In the genomic region with DNA sequence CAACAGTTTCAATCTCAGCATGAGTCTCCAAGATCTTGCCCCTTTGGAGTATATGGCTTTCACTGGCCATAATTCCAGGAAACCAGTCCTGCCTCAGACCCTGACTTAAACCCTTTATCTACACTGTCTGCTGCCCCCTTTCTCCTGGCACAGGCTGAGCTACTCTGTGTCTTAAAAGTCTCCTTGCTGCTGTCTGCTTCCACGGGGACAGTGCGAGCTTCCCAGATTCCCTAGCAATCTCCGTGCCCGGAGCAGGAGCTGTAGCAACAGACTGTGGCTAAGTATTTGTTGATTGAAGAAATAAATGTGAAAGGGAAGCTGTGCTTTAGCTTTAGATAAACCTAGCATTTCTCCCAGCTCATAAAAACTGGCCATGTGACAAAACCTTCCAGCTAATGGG, we compare ENCODE assay signal across 14 mouse cellular contexts.
DNase-seq lines count a peak whose midpoint lies in the region; ATAC-seq lines count a peak whose summit lies in the region.
"Had no signal": no experiment of that assay in that cellular context is flagged by ENCODE, and none has a peak within 500 bp of the region (broad histone marks: within the 10 kb centered on the region; RNA-seq: fewer than 3 reads in every experiment).

No protein-coding gene starts in this region.

- H3K9ac ChIP-seq in lung, embryonic 15.5 days, result no peak overlapping the region
- H3K9ac ChIP-seq: forebrain, embryonic 15.5 days; liver, embryonic 12.5 days had no signal

- H3K4me3 ChIP-seq in lung, embryonic 15.5 days, result no peak overlapping the region
- no peak overlapping the region for H3K4me3 ChIP-seq in limb, embryonic 10.5 days
- H3K4me3 ChIP-seq: erythroblast, embryonic 14.5 days; forebrain, embryonic 15.5 days; heart, adult 2 months; liver, embryonic 12.5 days had no signal

- H3K9me3 ChIP-seq in lung, embryonic 15.5 days, result no peaks in the 10 kb centered on the region
- no peaks in the 10 kb centered on the region for H3K9me3 ChIP-seq in limb, embryonic 10.5 days (replicated peaks)
- H3K9me3 ChIP-seq: forebrain, embryonic 15.5 days; liver, embryonic 12.5 days had no signal

- no peak overlapping the region for H3K4me2 ChIP-seq in lung, embryonic 15.5 days
- H3K4me2 ChIP-seq: forebrain, embryonic 15.5 days; liver, embryonic 12.5 days had no signal

- 21% methylated on average over 4 of the region's 4 CpGs for WGBS in lung, embryonic 15.5 days
- WGBS in limb, embryonic 10.5 days, result 17% methylated on average over 4 of the region's 4 CpGs

- H3K27me3 ChIP-seq in lung, embryonic 15.5 days, result no peaks in the 10 kb centered on the region
- no peaks in the 10 kb centered on the region; the same call in 1 of the 2 replicates for H3K27me3 ChIP-seq in limb, embryonic 10.5 days (ENCODE audit: low read depth, poor library complexity, severe bottlenecking)
- H3K27me3 ChIP-seq: forebrain, embryonic 15.5 days; liver, embryonic 12.5 days had no signal

- H3K36me3 ChIP-seq in lung, embryonic 15.5 days, result no peaks in the 10 kb centered on the region
- H3K36me3 ChIP-seq in limb, embryonic 10.5 days, result no peaks in the 10 kb centered on the region
- H3K36me3 ChIP-seq: forebrain, embryonic 15.5 days; liver, embryonic 12.5 days had no signal

- H3K4me1 ChIP-seq in lung, embryonic 15.5 days, result peaks cover 30% of the 10 kb centered on the region
- H3K4me1 ChIP-seq in limb, embryonic 10.5 days, result peaks cover 14% of the 10 kb centered on the region
- H3K4me1 ChIP-seq: forebrain, embryonic 15.5 days; liver, embryonic 12.5 days had no signal

- ATAC-seq in lung, embryonic 15.5 days (ENCODE audit: borderline replicate concordance, extremely low read depth, low FRiP score, low TSS enrichment), result 0 out of 2 replicates have a peak, but pooled peaks have one; percentile 37
- ATAC-seq: forebrain, embryonic 15.5 days; liver, embryonic 12.5 days had no signal

- DNase-seq in lung, postnatal 14 days, result no peak
- peak; percentile 12 for DNase-seq in testis, postnatal 14 days (ENCODE audit: low spot score)
- no peak for DNase-seq in testis, postnatal 10 days (ENCODE audit: low spot score)
- DNase-seq in limb, embryonic 10.5 days (ENCODE audit: low spot score), result no peak
- DNase-seq in heart, postnatal 25 days (ENCODE audit: low spot score), result no peak
- no peak for DNase-seq in layer of hippocampus, adult 9-11 months
- DNase-seq: cerebellum, adult 9-11 months; heart, adult 2 months; heart, postnatal 14 days; right cerebral cortex, postnatal 4 days had no signal

- no peak overlapping the region; the same call in 1 of the 2 replicates for H3K27ac ChIP-seq in lung, embryonic 15.5 days
- peak overlapping the region; percentile 26; the same call in 1 of the 2 replicates for H3K27ac ChIP-seq in limb, embryonic 10.5 days
- H3K27ac ChIP-seq: forebrain, embryonic 15.5 days; heart, adult 2 months; liver, embryonic 12.5 days had no signal

- intact Hi-C loops in heart, postnatal 25 days (cut with DNase I), result no loop called here
